Mouse (Mus musculus) MEL (cell line): ENCODE measurements around the gene Tmcc3. TPM values are rescaled to one million over a fixed set of nuclear protein-coding genes. Genes with fewer than 3 reads are reported as not detected.

Source experiments
- DNase-seq: peaks from one replicate; pipeline ENCODE4 v3.0.0; 2011; ENCODE audit warnings: low read depth, low spot score
- H3K27ac ChIP-seq: 2 replicates; pipeline ENCODE4 v1.5.1; 2012; ENCODE audit warnings: low read depth, mild to moderate bottlenecking, control low read depth, low read length, moderate library complexity; ENCODE audit not compliant: control insufficient read depth
- H3K27me3 ChIP-seq, 2 experiments: fragments of 150-350 bp in 1 of 2; sonication (generic) in 1 of 2; 2 replicates each; pipeline ENCODE4 v1.6.1; 2012; ENCODE audit warnings: low read length in 2 of 2, mild to moderate bottlenecking in 2 of 2, improper control_type of control experiment in 1 of 2, moderate library complexity in 1 of 2; ENCODE audit not compliant: insufficient read depth in 2 of 2, control insufficient read depth in 1 of 2
- H3K36me3 ChIP-seq, 2 experiments: 2 replicates each; pipeline ENCODE4 v1.6.1; 2012 to 2014; ENCODE audit warnings: low read length in 2 of 2, improper control_type of control experiment in 1 of 2, inconsistent platforms in 1 of 2, mild to moderate bottlenecking in 1 of 2; ENCODE audit not compliant: insufficient read depth in 2 of 2, control insufficient read depth in 1 of 2
- H3K4me1 ChIP-seq, 2 experiments: fragments of 150-350 bp in 1 of 2; sonication (generic) in 1 of 2; 2 replicates each; pipeline ENCODE4 v1.6.1; 2012; ENCODE audit warnings: low read length in 2 of 2, improper control_type of control experiment in 1 of 2, mild to moderate bottlenecking in 1 of 2; ENCODE audit not compliant: insufficient read depth in 2 of 2, control insufficient read depth in 1 of 2
- H3K4me3 ChIP-seq, 2 experiments: fragments of 150-350 bp in 1 of 2; sonication (generic) in 1 of 2; 2 replicates each; pipeline ENCODE4 v1.5.1; 2012; ENCODE audit warnings: low read depth in 2 of 2, low read length in 2 of 2, mild to moderate bottlenecking in 2 of 2, moderate library complexity in 2 of 2, control low read depth in 1 of 2, improper control_type of control experiment in 1 of 2; ENCODE audit not compliant: control insufficient read depth in 1 of 2, insufficient read depth in 1 of 2
- H3K79me2 ChIP-seq: 2 replicates; pipeline ENCODE4 v1.6.1; 2012; ENCODE audit warnings: mild to moderate bottlenecking, low read length, moderate library complexity; ENCODE audit not compliant: control insufficient read depth, poor library complexity, insufficient read depth
- H3K9ac ChIP-seq: 2 replicates; pipeline ENCODE4 v1.6.1; 2012; ENCODE audit warnings: low read depth, mild to moderate bottlenecking, control low read depth, low read length, moderate library complexity; ENCODE audit not compliant: control insufficient read depth, poor library complexity, severe bottlenecking
- H3K9me3 ChIP-seq: fragments of 150-350 bp; sonication (generic); replicated peaks from 2 replicates; pipeline ENCODE4 v1.6.1; 2012; ENCODE audit warnings: mild to moderate bottlenecking, low read length, improper control_type of control experiment, moderate library complexity; ENCODE audit not compliant: insufficient read depth
- BHLHE40 ChIP-seq: IDR thresholded peaks from 2 replicates; pipeline ENCODE4 v1.6.1; 2012; ENCODE audit warnings: low read depth, mild to moderate bottlenecking, inconsistent platforms, low read length, improper control_type of control experiment, borderline replicate concordance
- CHD1 ChIP-seq: IDR thresholded peaks from 2 replicates; pipeline ENCODE4 v1.6.1; 2012; ENCODE audit warnings: low read depth, mild to moderate bottlenecking, inconsistent platforms, low read length, improper control_type of control experiment
- CHD2 ChIP-seq: IDR thresholded peaks from 2 replicates; pipeline ENCODE4 v1.6.1; 2011; ENCODE audit warnings: low read length, improper control_type of control experiment
- CTCF ChIP-seq, 3 experiments: IDR thresholded peaks in 2 of 3; conservative IDR thresholded peaks in 1 of 3; 2 replicates each; pipeline ENCODE4 v1.5.1; 2011 to 2012; ENCODE audit warnings: low read length in 3 of 3, low read depth in 2 of 3, mild to moderate bottlenecking in 2 of 3, improper control_type of control experiment in 1 of 3, inconsistent platforms in 1 of 3, mixed read lengths in 1 of 3, moderate library complexity in 1 of 3; ENCODE audit not compliant: control insufficient read depth in 1 of 3, insufficient read depth in 1 of 3, poor library complexity in 1 of 3, severe bottlenecking in 1 of 3
- E2F4 ChIP-seq: IDR thresholded peaks from 2 replicates; pipeline ENCODE4 v1.6.1; 2011; ENCODE audit warnings: low read depth, low read length, improper control_type of control experiment, borderline replicate concordance
- ELF1 ChIP-seq: IDR thresholded peaks from 2 replicates; pipeline ENCODE4 v1.6.1; 2014; ENCODE audit warnings: low read depth, mild to moderate bottlenecking, inconsistent platforms, low read length, improper control_type of control experiment, moderate library complexity
- EP300 ChIP-seq, 2 experiments: IDR thresholded peaks; 2 replicates each; pipeline ENCODE4 v1.6.1; 2011; ENCODE audit warnings: improper control_type of control experiment in 2 of 2, low read length in 2 of 2, low read depth in 1 of 2, mild to moderate bottlenecking in 1 of 2
- ETS1 ChIP-seq: IDR thresholded peaks from 2 replicates; pipeline ENCODE4 v1.6.1; 2012; ENCODE audit warnings: low read depth, mild to moderate bottlenecking, inconsistent platforms, low read length, improper control_type of control experiment, moderate library complexity
- GABPA ChIP-seq: IDR thresholded peaks from 2 replicates; pipeline ENCODE4 v1.6.1; 2012; ENCODE audit warnings: low read depth, mild to moderate bottlenecking, inconsistent platforms, low read length, improper control_type of control experiment, moderate library complexity
- GATA1 ChIP-seq: IDR thresholded peaks from 2 replicates; pipeline ENCODE4 v1.6.1; 2011; ENCODE audit warnings: low read depth, low read length, improper control_type of control experiment
- HCFC1 ChIP-seq: IDR thresholded peaks from 2 replicates; pipeline ENCODE4 v1.6.1; 2012; ENCODE audit warnings: low read depth, mild to moderate bottlenecking, inconsistent platforms, low read length, improper control_type of control experiment, moderate library complexity
- KAT2A ChIP-seq: conservative IDR thresholded peaks from 2 replicates; pipeline ENCODE4 v1.6.1; 2012; ENCODE audit warnings: low read depth, low read length, improper control_type of control experiment, inconsistent platforms
- MAX ChIP-seq: IDR thresholded peaks from 2 replicates; pipeline ENCODE4 v1.6.1; 2011; ENCODE audit warnings: low read length, improper control_type of control experiment
- MAZ ChIP-seq: IDR thresholded peaks from 2 replicates; pipeline ENCODE4 v1.6.1; 2012; ENCODE audit warnings: low read depth, mild to moderate bottlenecking, inconsistent platforms, low read length, improper control_type of control experiment
- MEF2A ChIP-seq: IDR thresholded peaks from 2 replicates; pipeline ENCODE4 v1.6.1; 2014; ENCODE audit warnings: low read depth, mild to moderate bottlenecking, inconsistent platforms, low read length, improper control_type of control experiment; ENCODE audit not compliant: poor library complexity, insufficient replicate concordance, severe bottlenecking; ENCODE audit errors: extremely low read depth
- MXI1 ChIP-seq: IDR thresholded peaks from 2 replicates; pipeline ENCODE4 v1.6.1; 2011; ENCODE audit warnings: mild to moderate bottlenecking, low read depth, low read length, improper control_type of control experiment
- MYB ChIP-seq: IDR thresholded peaks from 2 replicates; pipeline ENCODE4 v1.6.1; 2011; ENCODE audit warnings: mild to moderate bottlenecking, low read depth, low read length, improper control_type of control experiment
- MYC ChIP-seq: IDR thresholded peaks from 2 replicates; pipeline ENCODE4 v1.6.1; 2011; ENCODE audit warnings: low read depth, mild to moderate bottlenecking, low read length, improper control_type of control experiment, moderate library complexity
- NRF1 ChIP-seq: IDR thresholded peaks from 2 replicates; pipeline ENCODE4 v1.6.1; 2014; ENCODE audit warnings: low read depth, mild to moderate bottlenecking, inconsistent platforms, low read length, improper control_type of control experiment, moderate library complexity; ENCODE audit not compliant: poor library complexity, insufficient read depth, severe bottlenecking
- POLR2A ChIP-seq, 2 experiments: IDR thresholded peaks; 2 replicates each; pipeline ENCODE4 v1.6.1; 2011 to 2012; ENCODE audit warnings: low read length in 2 of 2, mild to moderate bottlenecking in 2 of 2, control low read depth in 1 of 2, improper control_type of control experiment in 1 of 2, low read depth in 1 of 2, moderate library complexity in 1 of 2; ENCODE audit not compliant: control insufficient read depth in 1 of 2, insufficient read depth in 1 of 2, poor library complexity in 1 of 2
- POLR2AphosphoS2 ChIP-seq: IDR thresholded peaks from 2 replicates; pipeline ENCODE4 v1.6.1; 2011; ENCODE audit warnings: low read length, improper control_type of control experiment
- POLR2AphosphoS5 ChIP-seq: IDR thresholded peaks from 2 replicates; pipeline ENCODE4 v1.6.1; 2012; ENCODE audit warnings: low read depth, borderline replicate concordance, mild to moderate bottlenecking, inconsistent platforms, low read length, moderate library complexity, mixed read lengths
- RAD21 ChIP-seq: IDR thresholded peaks from 2 replicates; pipeline ENCODE4 v1.6.1; 2011; ENCODE audit warnings: mild to moderate bottlenecking, low read depth, low read length, improper control_type of control experiment
- SIN3A ChIP-seq: IDR thresholded peaks from 2 replicates; pipeline ENCODE4 v1.6.1; 2012; ENCODE audit warnings: low read length, improper control_type of control experiment, inconsistent platforms
- SMC3 ChIP-seq: IDR thresholded peaks from 2 replicates; pipeline ENCODE4 v1.6.1; 2011; ENCODE audit warnings: low read depth, low read length, improper control_type of control experiment
- TAL1 ChIP-seq: IDR thresholded peaks from 2 replicates; pipeline ENCODE4 v1.6.1; 2012; ENCODE audit warnings: mild to moderate bottlenecking, inconsistent platforms, low read length, moderate library complexity, mixed read lengths
- TBP ChIP-seq: IDR thresholded peaks from 2 replicates; pipeline ENCODE4 v1.8.0; 2011; ENCODE audit warnings: low read depth, low read length, improper control_type of control experiment
- TCF12 ChIP-seq: IDR thresholded peaks from 2 replicates; pipeline ENCODE4 v1.6.1; 2014; ENCODE audit warnings: low read depth, mild to moderate bottlenecking, inconsistent platforms, low read length, improper control_type of control experiment, moderate library complexity
- USF1 ChIP-seq: IDR thresholded peaks from 2 replicates; pipeline ENCODE4 v1.6.1; 2014; ENCODE audit warnings: low read depth, mild to moderate bottlenecking, inconsistent platforms, low read length, improper control_type of control experiment, moderate library complexity
- USF2 ChIP-seq, 2 experiments: IDR thresholded peaks; 2 replicates each; pipeline ENCODE4 v1.6.1; 2011 to 2012; ENCODE audit warnings: improper control_type of control experiment in 2 of 2, low read length in 2 of 2, borderline replicate concordance in 1 of 2, inconsistent platforms in 1 of 2, low read depth in 1 of 2, mild to moderate bottlenecking in 1 of 2; ENCODE audit not compliant: insufficient read depth in 1 of 2
- ZC3H11A ChIP-seq: IDR thresholded peaks from 2 replicates; pipeline ENCODE4 v1.6.1; 2012; ENCODE audit warnings: low read depth, mild to moderate bottlenecking, inconsistent platforms, low read length, improper control_type of control experiment
- ZKSCAN1 ChIP-seq: IDR thresholded peaks from 2 replicates; pipeline ENCODE4 v1.6.1; 2012; ENCODE audit warnings: low read depth, mild to moderate bottlenecking, inconsistent platforms, low read length, improper control_type of control experiment, moderate library complexity
- ZMIZ1 ChIP-seq: IDR thresholded peaks from 2 replicates; pipeline ENCODE4 v1.6.1; 2012; ENCODE audit warnings: low read depth, mild to moderate bottlenecking, inconsistent platforms, low read length, improper control_type of control experiment, moderate library complexity
- ZNF384 ChIP-seq: IDR thresholded peaks from 2 replicates; pipeline ENCODE4 v1.6.1; 2012; ENCODE audit warnings: low read depth, mild to moderate bottlenecking, inconsistent platforms, low read length, improper control_type of control experiment
- polyA plus RNA-seq, 2 experiments: library from polyadenylated mRNA; stranded (reverse) in 1 of 2; unstranded in 1 of 2; fragments of >175 nt in 1 of 2; fragments of >200 nt in 1 of 2; gene quantifications; 2 replicates each; pipeline versions ENCODE4 v1.2.1 to v1.2.4; 2012; ENCODE audit warnings: low replicate concordance in 2 of 2, low read depth in 1 of 2; ENCODE audit not compliant: insufficient read length in 2 of 2, insufficient read depth in 1 of 2, missing spikeins in 1 of 2
- total RNA-seq: library from RNA; depleted of rRNA; stranded (reverse); fragments of 300-350 nt; gene quantifications from 2 replicates; pipeline ENCODE4 v1.2.3, GENCODE M21; 2012

The Tmcc3 gene
- total and polyA plus RNA-seq, 3 experiments, result 1.3 to 2.6 TPM; not detected in 1

GRCm38 (mm10) chr10:94380082-94380481, 68.3 kb downstream of the Tmcc3 start:
- TF ChIP-seq ETS1 (no peak), BHLHE40 (no peak), TAL1 (no peak), USF2 (IDR thresholded peaks at IDR 0.05; ENCODE audit: borderline replicate concordance in 1 of 2, insufficient read depth in 1 of 2, low read depth in 1 of 2, low read length in 2 of 2) (no peak), ZMIZ1 (no peak), CHD2 (no peak), E2F4 (no peak), CHD1 (no peak), MEF2A (no peak), KAT2A (no peak), USF1 (no peak), ZKSCAN1 (no peak), CTCF (IDR thresholded peaks at IDR 0.05 in 2 of 3, conservative IDR thresholded peaks at IDR 0.05 in 1 of 3; ENCODE audit: control insufficient read depth in 1 of 3, insufficient read depth in 1 of 3, low read depth in 2 of 3, low read length in 3 of 3, poor library complexity in 1 of 3, severe bottlenecking in 1 of 3) (peak; percentile 44 to 52 (median 49)), TBP (no peak), POLR2AphosphoS2 (no peak), EP300 (IDR thresholded peaks at IDR 0.05; ENCODE audit: low read depth in 1 of 2, low read length in 2 of 2) (no peak), TCF12 (no peak), GATA1 (no peak), MAZ (no peak), ZC3H11A (0 out of 2 replicates have a peak, but pooled peaks have one; percentile 23), MYC (no peak), MXI1 (no peak), MAX (no peak), HCFC1 (no peak), ZNF384 (no peak), MYB (no peak), GABPA (no peak), SIN3A (no peak), SMC3 (peak; percentile 30; the same call in 1 of the 2 replicates), ELF1 (no peak), POLR2AphosphoS5 (no peak), RAD21 (peak; percentile 31), NRF1 (no peak), POLR2A (IDR thresholded peaks at IDR 0.05; ENCODE audit: control insufficient read depth in 1 of 2, insufficient read depth in 1 of 2, low read depth in 1 of 2, low read length in 2 of 2, poor library complexity in 1 of 2) (no peak)
- TF ChIP-seq, all 39 proteins: peak for 4
- H3K9me3 ChIP-seq, result no peaks in the 10 kb centered on the region
- no peaks in the 10 kb centered on the region for H3K4me1 ChIP-seq
- H3K27ac ChIP-seq, result no peak overlapping the region
- no peak overlapping the region for H3K4me3 ChIP-seq
- DNase-seq, result peak; percentile 12
- no peak overlapping the region for H3K9ac ChIP-seq
- H3K36me3 ChIP-seq, result no peaks in the 10 kb centered on the region
- 0 out of 4 replicates have a peak, but pooled peaks cover 0 to 1% of the 10 kb centered on the region in 2 experiments for H3K27me3 ChIP-seq
- H3K79me2 ChIP-seq, result no peaks in the 10 kb centered on the region
